Mouse (Mus musculus): ENCODE measurements around the gene Maml1.

- TF ChIP-seq HCFC1 (IDR thresholded peaks at IDR 0.05; ENCODE audit: borderline replicate concordance, insufficient read depth, low read length) (no peak), CHD2 (IDR thresholded peaks at IDR 0.05; ENCODE audit: low read depth, low read length) (no peak)
Measured at GRCm38 (mm10) chr11:50328075-50328625, 36.0 kb upstream of the Maml1 start.

Measured in ES-E14 (cell line).